Mouse (Mus musculus): Measurements from ENCODE around the gene Tmod1.

DNA sequence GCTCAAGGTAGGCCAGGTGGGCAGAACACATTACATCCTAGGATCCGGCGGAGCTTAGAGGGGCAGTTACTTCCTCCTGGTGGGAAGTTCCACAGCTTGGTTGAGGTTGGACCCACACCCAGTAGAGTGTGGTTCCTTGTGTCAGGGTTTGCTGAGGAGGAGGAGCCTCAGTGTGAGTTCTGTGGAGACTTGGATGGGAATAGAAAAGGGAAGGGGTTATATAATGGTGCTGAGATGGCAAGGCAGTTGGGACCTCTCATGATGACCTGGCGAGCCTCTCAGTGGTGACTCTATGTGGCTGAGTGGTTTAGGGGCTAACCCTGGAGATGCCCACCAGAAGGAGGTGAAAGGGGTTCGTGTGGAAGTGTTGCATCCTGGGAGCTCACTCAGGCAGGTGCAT lies 25.1 kb downstream of the Tmod1 start:
- TF ChIP-seq CTCF (IDR thresholded peaks at IDR 0.05; ENCODE audit: extremely low read depth, insufficient read length, insufficient replicate concordance, low read depth, low read length) (no peak), POLR2A (IDR thresholded peaks at IDR 0.05; ENCODE audit: low read depth, low read length) (no peak)

Measured in small intestine, adult 2 months (tissue).